1 mouse cellular context compared by ENCODE assay signal in the genomic region with DNA sequence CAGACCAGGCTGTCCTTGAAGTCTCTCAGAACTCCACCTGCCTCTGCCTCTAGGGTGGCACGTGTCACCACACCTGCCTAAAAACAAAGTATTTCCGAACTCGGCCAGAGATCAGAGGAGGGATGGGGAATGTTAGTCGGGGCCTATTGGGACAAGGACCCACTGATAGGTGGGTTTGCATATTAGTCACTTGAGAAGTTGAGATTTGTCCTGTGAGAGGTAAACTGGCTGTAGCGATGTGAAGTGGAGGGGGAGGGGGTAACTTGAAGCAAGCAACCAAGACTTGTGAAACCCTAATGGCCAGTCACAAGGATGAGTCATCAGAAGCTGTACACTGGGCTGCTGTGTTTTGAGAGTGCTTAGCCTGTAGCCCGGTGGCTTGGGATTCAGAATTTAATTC.
TF ChIP-seq lines count a peak whose summit lies in the region.

No protein-coding gene starts in this region.

TF ChIP-seq in MEL, 35 proteins besides CTCF, POLR2A, EP300 and RAD21:
- TF ChIP-seq JUND (IDR thresholded peaks at IDR 0.05; ENCODE audit: low read depth, low read length) (peak; percentile 86), SIN3A (IDR thresholded peaks at IDR 0.05; ENCODE audit: low read length) (peak; percentile 8; the same call in 1 of the 2 replicates), MAX (IDR thresholded peaks at IDR 0.05; ENCODE audit: low read length) (peak; percentile 71), MXI1 (IDR thresholded peaks at IDR 0.05; ENCODE audit: low read depth, low read length) (peak; percentile 80), ELF1 (IDR thresholded peaks at IDR 0.05; ENCODE audit: low read depth, low read length) (no peak), BHLHE40 (IDR thresholded peaks at IDR 0.05; ENCODE audit: borderline replicate concordance, low read depth, low read length) (peak; percentile 64)
TF ChIP-seq in MEL: peak in this region for 5.
